Mouse (Mus musculus) hindbrain, embryonic 14.5 days (tissue): ENCODE data around the gene Upb1. TPM values are rescaled to one million over a fixed set of nuclear protein-coding genes. Genes with fewer than 3 reads are reported as not detected.

Source experiments
- ATAC-seq: fragments of 200-750 bp; cut with Nextera tagmentation; 2 replicates; pipeline ENCODE4 v1.8.0; 2017; ENCODE audit warnings: moderate number of reproducible peaks, mild to moderate bottlenecking, moderate TSS enrichment, moderate library complexity; ENCODE audit not compliant: low FRiP score
- DNase-seq: peaks from one replicate; pipeline ENCODE4 v3.0.0-alpha.2; 2015; ENCODE audit warnings: low spot score
- H3K27ac ChIP-seq: fragments of 300-500 bp; sonication (generic); 2 replicates; pipeline ENCODE4 v1.5.1; 2014; ENCODE audit warnings: mild to moderate bottlenecking, moderate library complexity
- H3K27me3 ChIP-seq: fragments of 300-500 bp; sonication (generic); 2 replicates; pipeline ENCODE4 v1.6.1; 2014; ENCODE audit warnings: mild to moderate bottlenecking, low read length, mixed read lengths; ENCODE audit not compliant: control insufficient read depth, insufficient read depth
- H3K36me3 ChIP-seq: fragments of 300-500 bp; sonication (generic); replicated peaks from 2 replicates; pipeline ENCODE4 v1.6.1; 2014; ENCODE audit not compliant: control insufficient read depth, insufficient read depth
- H3K4me1 ChIP-seq: fragments of 300-500 bp; sonication (generic); replicated peaks from 2 replicates; pipeline ENCODE4 v1.6.1; 2014; ENCODE audit warnings: antibody characterized with exemption, low read length, mixed read lengths; ENCODE audit not compliant: control insufficient read depth, insufficient read depth
- H3K4me2 ChIP-seq: fragments of 300-500 bp; sonication (generic); replicated peaks from 2 replicates; pipeline ENCODE4 v1.6.1; 2014; ENCODE audit warnings: mild to moderate bottlenecking, moderate library complexity
- H3K4me3 ChIP-seq: fragments of 300-500 bp; sonication (generic); replicated peaks from 2 replicates; pipeline ENCODE4 v1.5.1; 2014; ENCODE audit warnings: mild to moderate bottlenecking, low read length
- H3K9ac ChIP-seq: fragments of 300-500 bp; sonication (generic); 2 replicates; pipeline ENCODE4 v1.6.1; 2014
- H3K9me3 ChIP-seq: fragments of 300-500 bp; sonication (generic); 2 replicates; pipeline ENCODE4 v1.6.1; 2016; ENCODE audit warnings: low read length; ENCODE audit not compliant: control insufficient read depth
- WGBS: fragments of 180-500 bp; shearing (Covaris S2); extraction: QIAGEN DNeasy Blood & Tissue Kit; methylation state at CpG from one replicate; pipeline ENCODE4 v1.1.7; 2014; 5-methylcytosine and 5-hydroxymethylcytosine counted together
- polyA plus RNA-seq: library from polyadenylated mRNA; unstranded; fragments of >200 nt; fragmentation: Nextera tagmentation; extraction: Ambion mirVana; gene quantifications from 2 replicates; pipeline ENCODE4 v1.2.1, GENCODE M21; 2014

Gene Upb1
- polyA plus RNA-seq, 1 experiment from 2014 or later: 0.55 TPM

GRCm38 (mm10) chr10:75436604-75437217 is 35.8 kb downstream of the Upb1 start:
- no peak overlapping the region for H3K9ac ChIP-seq
- no peaks in the 10 kb centered on the region for H3K9me3 ChIP-seq
- no peaks in the 10 kb centered on the region for H3K27me3 ChIP-seq
- no peaks in the 10 kb centered on the region for H3K36me3 ChIP-seq
- H3K4me3 ChIP-seq: no peak overlapping the region
- 15% methylated on average over 3 of the region's 3 CpGs for WGBS
- H3K4me2 ChIP-seq: no peak overlapping the region
- H3K4me1 ChIP-seq: no peaks in the 10 kb centered on the region
- DNase-seq (peak; percentile 92), ATAC-seq (peak; percentile 35; the same call in 1 of the 2 replicates)
- H3K27ac ChIP-seq: no peak overlapping the region

GRCm38 (mm10) chr10:75437284-75437683 is 36.4 kb downstream of the Upb1 start:
- H3K9me3 ChIP-seq: no peaks in the 10 kb centered on the region
- no peaks in the 10 kb centered on the region for H3K36me3 ChIP-seq
- H3K4me1 ChIP-seq: no peaks in the 10 kb centered on the region
- ATAC-seq (no peak), DNase-seq (no peak)
- H3K4me2 ChIP-seq: no peak overlapping the region
- H3K4me3 ChIP-seq: no peak overlapping the region
- 96% methylated on average over 1 of the region's 1 CpGs for WGBS
- no peak overlapping the region for H3K27ac ChIP-seq
- H3K9ac ChIP-seq: no peak overlapping the region
- no peaks in the 10 kb centered on the region for H3K27me3 ChIP-seq

GRCm38 (mm10) chr10:75438132-75438810 is 37.4 kb downstream of the Upb1 start:
- Histone ChIP-seq H3K4me2 (no peak overlapping the region), H3K4me3 (no peak overlapping the region), H3K9me3 (no peaks in the 10 kb centered on the region), H3K36me3 (no peaks in the 10 kb centered on the region), H3K27me3 (no peaks in the 10 kb centered on the region), H3K9ac (no peak overlapping the region), H3K4me1 (no peaks in the 10 kb centered on the region), H3K27ac (peak overlapping the region; percentile 60; the same call in 1 of the 2 replicates)
- ATAC-seq: peak; percentile 80
- WGBS: 55% methylated on average over 13 of the region's 13 CpGs
- DNase-seq: peak; percentile 73

- 37% methylated on average over 7 of the region's 7 CpGs for WGBS
- peak; percentile 42; the same call in 1 of the 2 replicates for ATAC-seq
- H3K4me3 ChIP-seq: no peak overlapping the region
- no peak overlapping the region for H3K27ac ChIP-seq
- H3K4me1 ChIP-seq: no peaks in the 10 kb centered on the region
- H3K4me2 ChIP-seq: no peak overlapping the region
- H3K9me3 ChIP-seq: no peaks in the 10 kb centered on the region
- H3K9ac ChIP-seq: no peak overlapping the region
- H3K27me3 ChIP-seq: no peaks in the 10 kb centered on the region
- peak; percentile 74 for DNase-seq
- H3K36me3 ChIP-seq: no peaks in the 10 kb centered on the region
These were observed 38.4 kb downstream of the Upb1 start for GRCm38 (mm10) chr10:75439211-75439811.

GRCm38 (mm10) chr10:75440756-75441155 is 39.8 kb downstream of the Upb1 start:
- WGBS: 91% methylated on average over 3 of the region's 3 CpGs
- H3K4me2 ChIP-seq: no peak overlapping the region
- no peaks in the 10 kb centered on the region for H3K4me1 ChIP-seq
- H3K4me3 ChIP-seq: no peak overlapping the region
- H3K27ac ChIP-seq: no peak overlapping the region
- no peaks in the 10 kb centered on the region for H3K27me3 ChIP-seq
- ATAC-seq (no peak), DNase-seq (no peak)
- no peaks in the 10 kb centered on the region for H3K9me3 ChIP-seq
- no peak overlapping the region for H3K9ac ChIP-seq
- no peaks in the 10 kb centered on the region for H3K36me3 ChIP-seq

GRCm38 (mm10) chr10:75441800-75442199 is 40.9 kb downstream of the Upb1 start:
- Histone ChIP-seq H3K9ac (no peak overlapping the region), H3K27ac (no peak overlapping the region), H3K36me3 (no peaks in the 10 kb centered on the region), H3K4me3 (no peak overlapping the region), H3K4me1 (no peaks in the 10 kb centered on the region), H3K27me3 (no peaks in the 10 kb centered on the region), H3K9me3 (no peaks in the 10 kb centered on the region), H3K4me2 (no peak overlapping the region)
- DNase-seq: no peak
- ATAC-seq: no peak
- 88% methylated on average over 4 of the region's 4 CpGs for WGBS

GRCm38 (mm10) chr10:75443017-75443416 is 42.1 kb downstream of the Upb1 start:
- DNase-seq (no peak), ATAC-seq (no peak)
- Histone ChIP-seq H3K27ac (no peak overlapping the region), H3K4me2 (no peak overlapping the region), H3K4me3 (no peak overlapping the region), H3K9me3 (no peaks in the 10 kb centered on the region), H3K9ac (no peak overlapping the region), H3K36me3 (no peaks in the 10 kb centered on the region), H3K4me1 (no peaks in the 10 kb centered on the region), H3K27me3 (no peaks in the 10 kb centered on the region)
- WGBS: 81% methylated on average over 4 of the region's 4 CpGs

- Histone ChIP-seq H3K4me2 (no peak overlapping the region), H3K4me3 (no peak overlapping the region), H3K9me3 (no peaks in the 10 kb centered on the region), H3K27me3 (no peaks in the 10 kb centered on the region), H3K36me3 (no peaks in the 10 kb centered on the region), H3K27ac (no peak overlapping the region), H3K9ac (no peak overlapping the region), H3K4me1 (no peaks in the 10 kb centered on the region)
- ATAC-seq (peak; percentile 49; the same call in 1 of the 2 replicates), DNase-seq (no peak)
- WGBS: 80% methylated on average over 19 of the region's 19 CpGs
These were observed 43.4 kb downstream of the Upb1 start for GRCm38 (mm10) chr10:75444111-75444826.

GRCm38 (mm10) chr10:75445030-75445429 is 44.1 kb downstream of the Upb1 start:
- no peak overlapping the region for H3K4me2 ChIP-seq
- H3K9me3 ChIP-seq: no peaks in the 10 kb centered on the region
- DNase-seq (no peak), ATAC-seq (peak; percentile 15; the same call in 1 of the 2 replicates)
- no peaks in the 10 kb centered on the region for H3K36me3 ChIP-seq
- no peak overlapping the region for H3K27ac ChIP-seq
- no peaks in the 10 kb centered on the region for H3K27me3 ChIP-seq
- no peaks in the 10 kb centered on the region for H3K4me1 ChIP-seq
- H3K9ac ChIP-seq: no peak overlapping the region
- WGBS: 56% methylated on average over 8 of the region's 8 CpGs
- H3K4me3 ChIP-seq: no peak overlapping the region
